Mouse (Mus musculus) midbrain, embryonic 14.5 days (tissue): ENCODE data around the gene 4931429L15Rik. TPM values are rescaled to one million over a fixed set of nuclear protein-coding genes. Genes with fewer than 3 reads are reported as not detected.
A peak's percentile ranks its signal among the peaks of the same experiment; 100 is the strongest.

Source experiments
- ATAC-seq: fragments of 200-750 bp; cut with Nextera tagmentation; 2 replicates; pipeline ENCODE4 v1.8.0; 2017; ENCODE audit warnings: moderate number of reproducible peaks, moderate library complexity; ENCODE audit not compliant: low FRiP score, low TSS enrichment
- DNase-seq: peaks from one replicate; pipeline ENCODE4 v3.0.0-alpha.2; 2015
- H3K27ac ChIP-seq: fragments of 300-500 bp; sonication (generic); replicated peaks from 2 replicates; pipeline ENCODE4 v1.5.1; 2014; ENCODE audit warnings: mild to moderate bottlenecking, low read depth, low read length, moderate library complexity
- H3K27me3 ChIP-seq: fragments of 300-500 bp; sonication (generic); 2 replicates; pipeline ENCODE4 v1.6.1; 2014; ENCODE audit warnings: low read length, control low read depth, mixed read lengths; ENCODE audit not compliant: control insufficient read depth, insufficient read depth
- H3K36me3 ChIP-seq: fragments of 300-500 bp; sonication (generic); 2 replicates; pipeline ENCODE4 v1.6.1; 2014; ENCODE audit warnings: low read length, control low read depth; ENCODE audit not compliant: control insufficient read depth, insufficient read depth
- H3K4me1 ChIP-seq: fragments of 300-500 bp; sonication (generic); 2 replicates; pipeline ENCODE4 v1.6.1; 2014; ENCODE audit warnings: mild to moderate bottlenecking, antibody characterized with exemption, low read length, control low read depth; ENCODE audit not compliant: control insufficient read depth, insufficient read depth
- H3K4me2 ChIP-seq: fragments of 300-500 bp; sonication (generic); 2 replicates; pipeline ENCODE4 v1.6.1; 2014; ENCODE audit warnings: mild to moderate bottlenecking, low read length, moderate library complexity
- H3K4me3 ChIP-seq: fragments of 300-500 bp; sonication (generic); replicated peaks from 2 replicates; pipeline ENCODE4 v1.5.1; 2014; ENCODE audit warnings: low read depth, low read length
- H3K9ac ChIP-seq: fragments of 300-500 bp; sonication (generic); replicated peaks from 2 replicates; pipeline ENCODE4 v1.6.1; 2014; ENCODE audit warnings: mild to moderate bottlenecking, low read length, moderate library complexity
- H3K9me3 ChIP-seq: fragments of 300-500 bp; sonication (generic); 2 replicates; pipeline ENCODE4 v1.6.1; 2016; ENCODE audit warnings: low read length, control low read depth, mixed read lengths; ENCODE audit not compliant: control insufficient read depth
- WGBS: fragments of 180-500 bp; shearing (Covaris S2); extraction: QIAGEN DNeasy Blood & Tissue Kit; methylation state at CpG from one replicate; pipeline ENCODE4 v1.1.7; 2014; 5-methylcytosine and 5-hydroxymethylcytosine counted together
- polyA plus RNA-seq: library from polyadenylated mRNA; unstranded; fragments of >200 nt; fragmentation: Nextera tagmentation; extraction: Ambion mirVana; gene quantifications from 2 replicates; pipeline ENCODE4 v1.2.1, GENCODE M21; 2014

Gene 4931429L15Rik
- polyA plus RNA-seq, 1 experiment from 2014 or later, result not detected

GRCm38 (mm10) chr9:46329801-46330585 lies 10.2 kb upstream of the 4931429L15Rik start:
- Histone ChIP-seq H3K4me1 (peaks cover 21% of the 10 kb centered on the region), H3K9ac (no peak overlapping the region), H3K36me3 (no peaks in the 10 kb centered on the region), H3K4me3 (no peak overlapping the region), H3K27me3 (no peaks in the 10 kb centered on the region), H3K27ac (no peak overlapping the region), H3K9me3 (no peaks in the 10 kb centered on the region), H3K4me2 (no peak overlapping the region; the same call in 1 of the 2 replicates)
- DNase-seq (peak; percentile 41), ATAC-seq (no peak)
- WGBS, result 16% methylated on average over 24 of the region's 24 CpGs

GRCm38 (mm10) chr9:46329250-46329648 lies 9.5 kb upstream of the 4931429L15Rik start:
- peak overlapping the region; percentile 11 for H3K4me3 ChIP-seq
- no peaks in the 10 kb centered on the region for H3K36me3 ChIP-seq
- 2% methylated on average over 19 of the region's 19 CpGs for WGBS
- peaks cover 21% of the 10 kb centered on the region for H3K4me1 ChIP-seq
- H3K27me3 ChIP-seq, result no peaks in the 10 kb centered on the region
- H3K9ac ChIP-seq, result peak overlapping the region; percentile 50
- peak overlapping the region; percentile 87 for H3K27ac ChIP-seq
- peak overlapping the region; percentile 51 for H3K4me2 ChIP-seq
- ATAC-seq (no peak), DNase-seq (peak; percentile 66)
- H3K9me3 ChIP-seq, result no peaks in the 10 kb centered on the region

- WGBS, result under 1% methylated on average over 30 of the region's 30 CpGs
- Histone ChIP-seq H3K27me3 (no peaks in the 10 kb centered on the region), H3K4me3 (peak overlapping the region; percentile 11), H3K36me3 (no peaks in the 10 kb centered on the region), H3K27ac (peak overlapping the region; percentile 87), H3K4me1 (peaks cover 21% of the 10 kb centered on the region), H3K9me3 (no peaks in the 10 kb centered on the region), H3K4me2 (peak overlapping the region; percentile 51), H3K9ac (peak overlapping the region; percentile 50)
- DNase-seq (peak; percentile 89), ATAC-seq (peak; percentile 62; the same call in 1 of the 2 replicates)
Observed at GRCm38 (mm10) chr9:46328572-46329249, 8.9 kb upstream of the 4931429L15Rik start.

- ATAC-seq (no peak), DNase-seq (peak; percentile 51)
- Histone ChIP-seq H3K9ac (peak overlapping the region; percentile 50), H3K4me1 (peaks cover 21% of the 10 kb centered on the region), H3K36me3 (no peaks in the 10 kb centered on the region), H3K4me3 (no peak overlapping the region), H3K27ac (peak overlapping the region; percentile 87), H3K27me3 (no peaks in the 10 kb centered on the region), H3K9me3 (no peaks in the 10 kb centered on the region), H3K4me2 (peak overlapping the region; percentile 51)
- 58% methylated on average over 25 of the region's 25 CpGs for WGBS
Observed at GRCm38 (mm10) chr9:46327706-46328571, 8.2 kb upstream of the 4931429L15Rik start.

- WGBS, result 92% methylated on average over 11 of the region's 11 CpGs
- Histone ChIP-seq H3K27ac (no peak overlapping the region), H3K27me3 (no peaks in the 10 kb centered on the region), H3K9me3 (no peaks in the 10 kb centered on the region), H3K4me3 (no peak overlapping the region), H3K4me1 (peaks cover 21% of the 10 kb centered on the region), H3K36me3 (no peaks in the 10 kb centered on the region), H3K9ac (no peak overlapping the region), H3K4me2 (no peak overlapping the region)
- DNase-seq (no peak), ATAC-seq (no peak)
Observed at GRCm38 (mm10) chr9:46326694-46327405, 7.1 kb upstream of the 4931429L15Rik start.

GRCm38 (mm10) chr9:46320461-46320860 lies 675 bp upstream of the 4931429L15Rik start:
- WGBS, result 95% methylated on average over 2 of the region's 2 CpGs
- no peak for DNase-seq
- Histone ChIP-seq H3K27me3 (no peaks in the 10 kb centered on the region), H3K9ac (no peak overlapping the region), H3K4me1 (peaks cover 17% of the 10 kb centered on the region), H3K4me2 (no peak overlapping the region), H3K4me3 (no peak overlapping the region), H3K36me3 (no peaks in the 10 kb centered on the region), H3K9me3 (peaks cover 4% of the 10 kb centered on the region), H3K27ac (no peak overlapping the region)
- no peak for ATAC-seq

GRCm38 (mm10) chr9:46317957-46318356 lies 1.8 kb downstream of the 4931429L15Rik start:
- DNase-seq (no peak), ATAC-seq (no peak)
- Histone ChIP-seq H3K9ac (no peak overlapping the region), H3K4me1 (peaks cover 19% of the 10 kb centered on the region), H3K36me3 (no peaks in the 10 kb centered on the region), H3K27ac (no peak overlapping the region), H3K4me2 (no peak overlapping the region), H3K27me3 (no peaks in the 10 kb centered on the region), H3K4me3 (no peak overlapping the region), H3K9me3 (peaks cover 4% of the 10 kb centered on the region)
- 92% methylated on average over 3 of the region's 3 CpGs for WGBS

GRCm38 (mm10) chr9:46316909-46317308 lies 2.9 kb downstream of the 4931429L15Rik start:
- H3K27ac ChIP-seq, result 0 out of 2 replicates have a peak overlapping the region, but pooled peaks have one; percentile 37
- no peaks in the 10 kb centered on the region for H3K27me3 ChIP-seq
- H3K4me2 ChIP-seq, result no peak overlapping the region
- H3K36me3 ChIP-seq, result no peaks in the 10 kb centered on the region
- peaks cover 19% of the 10 kb centered on the region for H3K4me1 ChIP-seq
- ATAC-seq, result peak; percentile 48; the same call in 1 of the 2 replicates
- H3K4me3 ChIP-seq, result no peak overlapping the region
- H3K9ac ChIP-seq, result no peak overlapping the region
- peaks cover 4% of the 10 kb centered on the region for H3K9me3 ChIP-seq
- WGBS, result 50% methylated on average over 8 of the region's 8 CpGs
- peak; percentile 31 for DNase-seq
